Mouse (Mus musculus): ENCODE results near the gene Keap1. TPM values are rescaled to one million over a fixed set of nuclear protein-coding genes. Genes with fewer than 3 reads are reported as not detected.

Keap1 gene
- polyA plus RNA-seq, 1 experiment from 2014 or later = 22.3 TPM

DNA sequence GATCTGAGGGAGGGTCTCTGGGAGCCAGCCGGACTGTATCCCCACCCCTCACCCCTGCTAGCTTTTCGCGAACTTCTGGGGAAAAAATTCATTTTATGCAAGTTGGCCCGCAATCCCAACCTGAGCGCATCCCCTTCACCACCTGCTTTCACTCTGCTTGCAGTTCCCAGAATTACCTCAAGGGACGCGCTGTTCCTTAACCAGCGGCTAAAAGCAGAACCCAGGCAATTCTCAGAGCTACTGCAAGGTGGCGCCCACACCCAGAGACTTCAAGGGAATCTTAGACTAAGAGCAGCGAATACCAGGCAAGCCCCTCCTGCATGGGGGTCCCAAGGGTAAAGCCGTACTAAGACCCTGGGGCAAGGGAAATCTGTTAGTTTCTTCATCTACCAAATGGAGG lies 2.2 kb upstream of the Keap1 start:
- H3K4me1 ChIP-seq (ENCODE audit: control insufficient read depth, insufficient read depth, low read length) = peaks cover 25% of the 10 kb centered on the region
- 6% methylated on average over 11 of the region's 11 CpGs for WGBS (ENCODE audit: insufficient replicate concordance)
- peaks cover 35% of the 10 kb centered on the region for H3K27me3 ChIP-seq (ENCODE audit: control insufficient read depth, insufficient read depth, low read length)
- no peak overlapping the region for H3K4me3 ChIP-seq (ENCODE audit: low read depth, low read length)
- H3K27ac ChIP-seq (ENCODE audit: low read depth, low read length) = no peak overlapping the region
- no peak for ATAC-seq (replicated peaks; ENCODE audit: insufficient number of reproducible peaks, low FRiP score, low TSS enrichment)
- H3K36me3 ChIP-seq (ENCODE audit: control insufficient read depth, insufficient read depth, low read length) = no peaks in the 10 kb centered on the region
- no peak overlapping the region for H3K9ac ChIP-seq (ENCODE audit: low read depth, low read length)
- no peak overlapping the region for H3K4me2 ChIP-seq
- no peaks in the 10 kb centered on the region for H3K9me3 ChIP-seq (replicated peaks; ENCODE audit: control insufficient read depth, low read length)

DNA sequence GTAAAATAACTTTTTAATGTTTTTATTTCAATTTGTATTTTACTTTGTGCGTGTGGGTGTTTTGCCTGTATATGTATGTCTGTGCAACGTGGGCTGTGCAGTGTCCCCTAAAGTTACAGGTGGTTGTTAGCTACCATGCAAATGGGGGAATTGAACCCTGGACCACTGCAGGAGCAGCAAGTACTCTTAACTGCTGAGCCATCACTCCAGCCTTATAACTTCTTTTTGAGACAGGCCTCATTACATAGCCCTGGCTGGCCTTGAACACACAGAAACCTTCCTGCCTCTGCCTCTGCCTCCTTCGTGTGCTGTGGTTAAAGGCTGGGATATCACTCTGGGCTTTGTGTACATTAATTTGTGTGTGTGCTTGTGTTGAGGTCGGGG lies 296 bp upstream of the Keap1 start:
- Histone ChIP-seq H3K4me2 (peak overlapping the region; percentile 76), H3K36me3 (ENCODE audit: control insufficient read depth, insufficient read depth, low read length) (peaks cover 8% of the 10 kb centered on the region; the same call in 1 of the 2 replicates), H3K4me3 (ENCODE audit: low read depth, low read length) (peak overlapping the region; percentile 77), H3K9me3 (replicated peaks; ENCODE audit: control insufficient read depth, low read length) (no peaks in the 10 kb centered on the region), H3K27me3 (ENCODE audit: control insufficient read depth, insufficient read depth, low read length) (peaks cover 17% of the 10 kb centered on the region), H3K4me1 (ENCODE audit: control insufficient read depth, insufficient read depth, low read length) (peaks cover 18% of the 10 kb centered on the region), H3K9ac (ENCODE audit: low read depth, low read length) (peak overlapping the region; percentile 95), H3K27ac (ENCODE audit: low read depth, low read length) (peak overlapping the region; percentile 90)
- no peak for ATAC-seq (replicated peaks; ENCODE audit: insufficient number of reproducible peaks, low FRiP score, low TSS enrichment)
- 36% methylated on average over 4 of the region's 4 CpGs for WGBS (ENCODE audit: insufficient replicate concordance)

DNA sequence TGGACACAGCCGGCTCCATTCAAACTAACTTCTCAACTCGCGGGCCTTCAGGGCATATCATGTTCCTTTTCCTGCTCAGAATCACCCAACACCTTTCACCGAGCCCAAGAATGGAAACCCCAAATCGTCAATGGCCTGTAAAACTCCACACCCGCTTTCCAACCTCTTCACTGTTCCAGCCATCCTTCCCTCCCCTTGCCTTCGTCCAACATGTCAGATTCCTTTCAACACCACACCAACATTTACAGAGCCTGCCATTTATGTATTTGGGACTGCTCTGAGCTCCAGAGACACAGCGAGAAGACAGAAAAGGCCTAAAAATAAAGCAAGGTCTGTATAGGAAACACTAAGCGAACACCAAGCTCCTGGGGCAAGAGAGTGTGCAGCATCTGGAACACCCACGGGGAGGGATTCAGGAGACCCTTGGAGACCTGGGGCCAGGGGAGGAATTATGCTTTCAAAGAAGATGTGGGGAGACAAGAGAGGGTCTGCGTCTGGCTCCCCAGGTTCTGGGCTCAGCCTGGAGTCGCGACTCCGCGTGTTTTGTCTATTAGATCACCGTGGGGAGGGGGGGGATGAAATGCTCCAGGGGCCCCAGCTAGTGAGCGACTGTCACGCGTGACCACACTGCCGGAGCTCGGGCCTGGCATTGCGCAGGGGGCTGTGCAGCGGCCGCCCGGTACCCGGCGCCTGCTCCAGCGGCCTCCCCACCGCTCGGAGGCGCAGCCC lies 993 bp downstream of the Keap1 start:
- peak overlapping the region; percentile 76 for H3K4me2 ChIP-seq
- peak overlapping the region; percentile 95 for H3K9ac ChIP-seq (ENCODE audit: low read depth, low read length)
- no peaks in the 10 kb centered on the region for H3K9me3 ChIP-seq (replicated peaks; ENCODE audit: control insufficient read depth, low read length)
- peaks cover 11% of the 10 kb centered on the region for H3K4me1 ChIP-seq (ENCODE audit: control insufficient read depth, insufficient read depth, low read length)
- WGBS (ENCODE audit: insufficient replicate concordance) = under 1% methylated on average over 29 of the region's 31 CpGs
- peaks cover 4% of the 10 kb centered on the region for H3K27me3 ChIP-seq (ENCODE audit: control insufficient read depth, insufficient read depth, low read length)
- H3K4me3 ChIP-seq (ENCODE audit: low read depth, low read length) = peak overlapping the region; percentile 77
- ATAC-seq (replicated peaks; ENCODE audit: insufficient number of reproducible peaks, low FRiP score, low TSS enrichment) = no peak
- peaks cover 14% of the 10 kb centered on the region for H3K36me3 ChIP-seq (ENCODE audit: control insufficient read depth, insufficient read depth, low read length)
- H3K27ac ChIP-seq (ENCODE audit: low read depth, low read length) = peak overlapping the region; percentile 90

DNA sequence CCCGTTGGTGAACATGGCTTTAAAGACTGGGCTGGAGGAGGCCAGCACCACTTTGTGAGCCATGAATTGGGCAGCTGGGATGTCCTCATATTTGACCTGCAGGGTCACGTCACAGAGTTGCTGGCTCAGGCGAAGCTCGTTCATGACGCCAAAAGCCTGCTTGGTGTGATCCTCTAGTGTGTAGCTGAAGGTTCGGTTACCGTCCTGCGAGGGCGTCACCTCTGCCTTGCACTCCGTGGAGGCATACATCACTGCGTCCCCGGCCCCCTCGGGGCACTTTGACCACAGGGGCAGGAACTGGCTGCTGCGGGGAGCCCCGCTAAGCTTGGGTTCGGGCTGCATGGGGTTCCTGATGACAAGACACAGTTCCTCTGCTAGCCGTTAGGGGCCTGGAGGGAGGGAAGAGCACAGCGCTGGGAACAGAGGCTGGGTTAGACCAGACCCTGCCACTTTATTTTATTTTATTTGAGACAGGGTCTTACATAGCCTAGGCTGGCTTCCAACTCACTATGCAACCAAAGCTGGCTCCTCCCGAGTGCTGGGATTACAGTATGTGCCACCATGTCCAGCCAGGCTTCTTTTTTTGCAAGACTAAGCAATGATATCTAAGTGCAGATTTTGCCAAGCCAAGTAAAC lies 1.7 kb downstream of the Keap1 start:
- Histone ChIP-seq H3K9ac (ENCODE audit: low read depth, low read length) (peak overlapping the region; percentile 95), H3K4me3 (ENCODE audit: low read depth, low read length) (peak overlapping the region; percentile 77), H3K4me1 (ENCODE audit: control insufficient read depth, insufficient read depth, low read length) (peaks cover 11% of the 10 kb centered on the region), H3K27ac (ENCODE audit: low read depth, low read length) (peak overlapping the region; percentile 90), H3K36me3 (ENCODE audit: control insufficient read depth, insufficient read depth, low read length) (peaks cover 17% of the 10 kb centered on the region), H3K4me2 (peak overlapping the region; percentile 76), H3K27me3 (ENCODE audit: control insufficient read depth, insufficient read depth, low read length) (no peaks in the 10 kb centered on the region), H3K9me3 (replicated peaks; ENCODE audit: control insufficient read depth, low read length) (no peaks in the 10 kb centered on the region)
- no peak for ATAC-seq (replicated peaks; ENCODE audit: insufficient number of reproducible peaks, low FRiP score, low TSS enrichment)
- 16% methylated on average over 19 of the region's 19 CpGs for WGBS (ENCODE audit: insufficient replicate concordance)

DNA sequence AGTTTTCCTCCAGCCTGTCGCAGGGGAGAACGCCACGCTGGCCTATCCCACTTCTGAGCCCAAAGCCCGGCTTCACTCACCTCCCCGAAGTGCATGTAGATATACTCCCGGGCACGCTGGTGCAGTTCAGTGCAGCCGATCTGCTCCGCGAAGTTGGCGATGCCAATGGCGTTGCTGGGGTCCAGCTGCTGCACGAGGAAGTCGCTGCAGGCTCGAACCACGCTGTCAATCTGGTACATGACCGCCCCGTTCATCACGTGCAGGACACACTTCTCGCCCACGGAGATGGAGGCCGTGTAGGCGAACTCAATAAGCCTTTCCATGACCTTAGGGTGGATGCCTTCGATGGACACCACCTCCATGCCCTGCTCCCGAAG lies 2.2 kb downstream of the Keap1 start:
- 79% methylated on average over 25 of the region's 25 CpGs for WGBS (ENCODE audit: insufficient replicate concordance)
- H3K4me2 ChIP-seq = peak overlapping the region; percentile 76
- H3K36me3 ChIP-seq (ENCODE audit: control insufficient read depth, insufficient read depth, low read length) = peaks cover 17% of the 10 kb centered on the region
- no peak for ATAC-seq (replicated peaks; ENCODE audit: insufficient number of reproducible peaks, low FRiP score, low TSS enrichment)
- H3K4me3 ChIP-seq (ENCODE audit: low read depth, low read length) = peak overlapping the region; percentile 77
- peak overlapping the region; percentile 95; the same call in 1 of the 2 replicates for H3K9ac ChIP-seq (ENCODE audit: low read depth, low read length)
- H3K27ac ChIP-seq (ENCODE audit: low read depth, low read length) = peak overlapping the region; percentile 90; the same call in 1 of the 2 replicates
- no peaks in the 10 kb centered on the region for H3K9me3 ChIP-seq (replicated peaks; ENCODE audit: control insufficient read depth, low read length)
- H3K27me3 ChIP-seq (ENCODE audit: control insufficient read depth, insufficient read depth, low read length) = no peaks in the 10 kb centered on the region
- H3K4me1 ChIP-seq (ENCODE audit: control insufficient read depth, insufficient read depth, low read length) = peaks cover 11% of the 10 kb centered on the region

DNA sequence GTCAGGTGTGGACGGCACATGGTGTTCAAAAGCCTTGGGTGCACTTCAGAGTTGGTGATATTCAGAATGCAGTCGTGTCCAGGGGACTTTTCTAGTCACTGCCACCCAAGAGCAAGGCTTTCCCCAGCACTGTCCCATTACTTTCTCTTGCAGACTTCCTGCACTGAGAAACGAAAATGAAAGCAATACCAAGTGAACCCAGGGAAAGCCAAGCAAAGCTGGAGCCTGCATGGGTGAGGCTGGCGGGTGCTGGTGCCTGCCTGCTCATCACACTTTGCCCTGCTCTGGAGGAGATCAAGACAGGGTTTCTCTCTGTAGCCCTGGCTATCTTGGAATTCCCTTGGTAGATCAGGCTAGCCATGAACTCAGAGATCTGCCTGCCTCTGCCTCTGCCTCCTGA lies 3.8 kb downstream of the Keap1 start:
- Histone ChIP-seq H3K27me3 (ENCODE audit: control insufficient read depth, insufficient read depth, low read length) (no peaks in the 10 kb centered on the region), H3K9ac (ENCODE audit: low read depth, low read length) (no peak overlapping the region), H3K4me2 (no peak overlapping the region), H3K27ac (ENCODE audit: low read depth, low read length) (no peak overlapping the region), H3K4me3 (ENCODE audit: low read depth, low read length) (no peak overlapping the region), H3K4me1 (ENCODE audit: control insufficient read depth, insufficient read depth, low read length) (peaks cover 11% of the 10 kb centered on the region), H3K9me3 (replicated peaks; ENCODE audit: control insufficient read depth, low read length) (no peaks in the 10 kb centered on the region), H3K36me3 (ENCODE audit: control insufficient read depth, insufficient read depth, low read length) (peaks cover 23% of the 10 kb centered on the region)
- no peak for ATAC-seq (replicated peaks; ENCODE audit: insufficient number of reproducible peaks, low FRiP score, low TSS enrichment)
- WGBS (ENCODE audit: insufficient replicate concordance) = 82% methylated on average over 4 of the region's 4 CpGs

DNA sequence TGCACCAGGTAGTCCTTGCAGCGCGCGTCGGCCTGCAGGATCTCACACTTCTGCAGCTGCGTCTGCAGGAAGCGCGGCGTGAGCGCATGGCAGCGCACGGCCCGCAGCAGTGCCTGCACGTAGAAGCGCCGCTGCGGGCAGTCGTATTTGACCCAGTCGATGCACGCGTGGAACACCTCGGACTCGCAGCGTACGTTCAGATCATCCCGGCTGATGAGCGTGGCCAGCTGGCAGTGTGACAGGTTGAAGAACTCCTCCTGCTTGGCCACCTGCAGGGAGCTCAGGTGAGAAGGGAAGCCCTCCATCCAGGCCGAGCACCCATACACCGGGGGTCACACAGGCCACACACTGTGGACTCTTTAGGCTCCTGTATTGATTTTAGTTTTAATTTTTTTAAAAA lies 5.4 kb downstream of the Keap1 start:
- no peaks in the 10 kb centered on the region for H3K9me3 ChIP-seq (replicated peaks; ENCODE audit: control insufficient read depth, low read length)
- no peaks in the 10 kb centered on the region for H3K27me3 ChIP-seq (ENCODE audit: control insufficient read depth, insufficient read depth, low read length)
- H3K4me2 ChIP-seq = no peak overlapping the region
- H3K9ac ChIP-seq (ENCODE audit: low read depth, low read length) = no peak overlapping the region
- H3K36me3 ChIP-seq (ENCODE audit: control insufficient read depth, insufficient read depth, low read length) = peaks cover 27% of the 10 kb centered on the region
- no peak overlapping the region for H3K27ac ChIP-seq (ENCODE audit: low read depth, low read length)
- H3K4me1 ChIP-seq (ENCODE audit: control insufficient read depth, insufficient read depth, low read length) = peaks cover 11% of the 10 kb centered on the region
- no peak for ATAC-seq (replicated peaks; ENCODE audit: insufficient number of reproducible peaks, low FRiP score, low TSS enrichment)
- WGBS (ENCODE audit: insufficient replicate concordance) = 78% methylated on average over 28 of the region's 28 CpGs
- H3K4me3 ChIP-seq (ENCODE audit: low read depth, low read length) = no peak overlapping the region

DNA sequence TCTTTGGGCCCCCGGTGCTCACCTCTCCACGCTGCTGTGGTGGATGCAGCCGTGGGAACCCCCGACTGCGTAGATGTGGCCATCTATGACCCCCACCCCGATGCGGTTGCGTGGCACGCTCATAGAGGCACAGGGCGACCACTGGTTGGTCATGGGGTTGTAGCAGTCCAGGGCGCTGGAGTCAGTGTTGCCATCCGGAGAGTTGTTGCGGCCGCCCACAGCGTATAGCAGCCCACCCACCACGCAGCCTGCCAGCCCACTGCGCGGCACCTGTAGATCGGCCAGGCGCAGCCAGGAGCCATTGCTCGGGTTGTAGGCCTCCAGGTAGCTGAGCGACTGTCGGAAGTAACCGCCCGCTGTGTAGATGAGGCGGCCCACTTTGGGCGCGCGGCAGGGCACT lies 5.8 kb downstream of the Keap1 start:
- no peak overlapping the region for H3K27ac ChIP-seq (ENCODE audit: low read depth, low read length)

More for the DNA sequence above, 5.8 kb downstream of the Keap1 start:
- 88% methylated on average over 29 of the region's 29 CpGs for WGBS (ENCODE audit: insufficient replicate concordance)
- no peaks in the 10 kb centered on the region for H3K27me3 ChIP-seq (ENCODE audit: control insufficient read depth, insufficient read depth, low read length)
- H3K9ac ChIP-seq (ENCODE audit: low read depth, low read length) = no peak overlapping the region
- no peak overlapping the region for H3K4me3 ChIP-seq (ENCODE audit: low read depth, low read length)
- H3K4me1 ChIP-seq (ENCODE audit: control insufficient read depth, insufficient read depth, low read length) = peaks cover 11% of the 10 kb centered on the region
- H3K9me3 ChIP-seq (replicated peaks; ENCODE audit: control insufficient read depth, low read length) = no peaks in the 10 kb centered on the region
- H3K36me3 ChIP-seq (ENCODE audit: control insufficient read depth, insufficient read depth, low read length) = peaks cover 27% of the 10 kb centered on the region
- no peak for ATAC-seq (replicated peaks; ENCODE audit: insufficient number of reproducible peaks, low FRiP score, low TSS enrichment)
- no peak overlapping the region for H3K4me2 ChIP-seq
